Mouse (Mus musculus): ENCODE results near the gene Psmb6. TPM values are rescaled to one million over a fixed set of nuclear protein-coding genes. Genes with fewer than 3 reads are reported as not detected.
A peak's percentile ranks its signal among the peaks of the same experiment; 100 is the strongest.
"Not testable (repeated sequence)": the region's sequence is repeated elsewhere in the genome, so short reads cannot be mapped to it uniquely, and the experiment has no call there.

Psmb6 gene
- polyA plus RNA-seq, 1 experiment from 2014 or later = 737 TPM

DNA sequence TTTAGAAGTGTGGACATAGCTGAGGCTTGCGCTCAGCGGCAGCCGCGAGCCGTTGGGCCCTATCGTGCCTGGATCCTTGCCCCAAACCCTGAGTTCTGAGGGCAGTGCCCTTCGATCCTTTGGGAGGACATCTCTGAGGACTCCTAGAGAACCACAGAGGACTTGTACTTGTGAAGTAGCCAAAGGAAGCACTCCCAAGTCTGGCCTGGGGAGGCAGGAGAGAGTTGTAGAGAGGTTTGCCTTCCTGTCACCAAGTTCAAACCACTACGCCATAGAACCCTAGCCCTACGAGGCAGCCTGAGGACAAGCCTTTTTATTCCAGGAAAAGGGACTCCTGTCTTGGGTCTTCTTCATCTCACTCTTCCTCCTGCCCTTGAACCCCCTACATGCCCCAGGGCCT lies 32.4 kb downstream of the Psmb6 start:
- ATAC-seq = no peak
- WGBS = 86% methylated on average over 9 of the region's 9 CpGs

DNA sequence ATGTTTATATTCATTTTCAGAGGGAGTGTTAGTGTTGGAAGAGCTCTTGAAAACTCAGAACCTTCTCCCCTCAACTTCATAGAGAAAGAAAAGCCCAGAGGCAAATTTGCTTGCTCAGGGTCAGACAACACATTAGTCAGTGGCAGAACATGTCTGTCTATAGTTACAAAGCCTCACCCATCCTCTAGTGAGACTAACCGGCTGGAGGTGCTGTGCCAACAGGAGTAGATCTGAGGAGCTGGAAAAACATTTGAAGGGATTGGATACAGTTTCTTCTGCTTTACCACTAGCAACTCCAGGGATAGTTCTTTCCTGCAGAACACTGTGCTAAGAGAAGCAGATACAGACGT lies 36.7 kb downstream of the Psmb6 start:
- no peak for ATAC-seq
- 2% methylated on average over 2 of the region's 2 CpGs for WGBS
- H3K27ac ChIP-seq (ENCODE audit: low read length) = peak overlapping the region; percentile 83
- H3K36me3 ChIP-seq (ENCODE audit: control insufficient read depth, insufficient read depth, low read length) = no peaks in the 10 kb centered on the region
- peak overlapping the region; percentile 90 for H3K4me2 ChIP-seq (ENCODE audit: low read length)
- peak overlapping the region; percentile 87 for H3K9ac ChIP-seq (ENCODE audit: low read depth, low read length)
- peaks cover 30% of the 10 kb centered on the region for H3K4me1 ChIP-seq (ENCODE audit: control insufficient read depth, insufficient read depth, low read length)
- no peaks in the 10 kb centered on the region for H3K27me3 ChIP-seq (ENCODE audit: control insufficient read depth, insufficient read depth, low read depth, low read length)
- peak overlapping the region; percentile 89 for H3K4me3 ChIP-seq (ENCODE audit: low read depth, low read length)
- H3K9me3 ChIP-seq (replicated peaks; ENCODE audit: control insufficient read depth, low read length, poor library complexity, severe bottlenecking) = no peaks in the 10 kb centered on the region

More for the DNA sequence above, 32.4 kb downstream of the Psmb6 start:
- no peaks in the 10 kb centered on the region for H3K9me3 ChIP-seq (replicated peaks; ENCODE audit: control insufficient read depth, low read length, poor library complexity, severe bottlenecking)
- H3K9ac ChIP-seq (ENCODE audit: low read depth, low read length) = no peak overlapping the region
- no peak overlapping the region for H3K4me2 ChIP-seq (ENCODE audit: low read length)
- peaks cover 5% of the 10 kb centered on the region for H3K4me1 ChIP-seq (ENCODE audit: control insufficient read depth, insufficient read depth, low read length)
- no peak overlapping the region for H3K4me3 ChIP-seq (ENCODE audit: low read depth, low read length)
- no peaks in the 10 kb centered on the region for H3K36me3 ChIP-seq (ENCODE audit: control insufficient read depth, insufficient read depth, low read length)
- no peak overlapping the region for H3K27ac ChIP-seq (ENCODE audit: low read length)
- H3K27me3 ChIP-seq (ENCODE audit: control insufficient read depth, insufficient read depth, low read depth, low read length) = no peaks in the 10 kb centered on the region

GRCm38 (mm10) chr11:70562287-70562994 lies 37.3 kb downstream of the Psmb6 start, which contains the start of gene Mink1:
Gene Mink1, plus strand, starts transcription at chr11:70562881.
- peak within 1 kb of the TSS; percentile 83 for H3K27ac ChIP-seq (ENCODE audit: low read length)
- no peaks in the 10 kb centered on the region for H3K27me3 ChIP-seq (ENCODE audit: control insufficient read depth, insufficient read depth, low read depth, low read length)
- peak within 1 kb of the TSS; percentile 90 for H3K4me2 ChIP-seq (ENCODE audit: low read length)
- ATAC-seq = peak; percentile 95
- peaks cover 31% of the 10 kb centered on the region for H3K4me1 ChIP-seq (ENCODE audit: control insufficient read depth, insufficient read depth, low read length)
- under 1% methylated on average over 52 of the region's 57 CpGs for WGBS
- H3K36me3 ChIP-seq (ENCODE audit: control insufficient read depth, insufficient read depth, low read length) = no peaks in the 10 kb centered on the region
- no peaks in the 10 kb centered on the region for H3K9me3 ChIP-seq (replicated peaks; ENCODE audit: control insufficient read depth, low read length, poor library complexity, severe bottlenecking)
- H3K9ac ChIP-seq (ENCODE audit: low read depth, low read length) = peak within 1 kb of the TSS; percentile 87
- peak within 1 kb of the TSS; percentile 89 for H3K4me3 ChIP-seq (ENCODE audit: low read depth, low read length)

DNA sequence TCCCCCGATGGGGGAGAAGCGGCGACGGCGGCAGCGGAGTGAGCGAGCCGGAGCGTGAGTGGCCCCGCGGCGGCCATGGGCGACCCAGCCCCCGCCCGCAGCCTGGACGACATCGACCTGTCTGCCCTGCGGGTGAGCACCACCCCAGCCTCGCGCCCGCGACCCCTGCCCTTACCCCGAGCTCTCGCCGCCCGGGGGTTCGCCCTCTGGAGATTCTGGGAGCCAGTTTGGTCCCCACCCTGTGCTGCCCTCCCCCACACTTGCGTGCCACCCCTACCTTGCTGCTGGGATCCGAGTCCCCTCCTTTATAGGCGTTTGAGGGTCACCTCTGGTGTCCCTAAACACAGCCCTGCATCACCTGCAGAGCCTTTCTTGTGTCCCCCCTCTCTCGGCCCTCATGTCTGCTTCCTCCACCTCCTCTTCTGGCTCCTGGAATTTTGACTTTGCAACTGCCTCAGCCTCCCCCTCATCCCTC lies 37.9 kb downstream of the Psmb6 start:
- H3K27ac ChIP-seq (ENCODE audit: low read length) = peak overlapping the region; percentile 83
- WGBS = under 1% methylated on average over 25 of the region's 31 CpGs
- peak overlapping the region; percentile 87 for H3K9ac ChIP-seq (ENCODE audit: low read depth, low read length)
- H3K4me3 ChIP-seq (ENCODE audit: low read depth, low read length) = peak overlapping the region; percentile 89
- H3K9me3 ChIP-seq (replicated peaks; ENCODE audit: control insufficient read depth, low read length, poor library complexity, severe bottlenecking) = no peaks in the 10 kb centered on the region
- H3K36me3 ChIP-seq (ENCODE audit: control insufficient read depth, insufficient read depth, low read length) = no peaks in the 10 kb centered on the region
- no peaks in the 10 kb centered on the region for H3K27me3 ChIP-seq (ENCODE audit: control insufficient read depth, insufficient read depth, low read depth, low read length)
- H3K4me1 ChIP-seq (ENCODE audit: control insufficient read depth, insufficient read depth, low read length) = peaks cover 31% of the 10 kb centered on the region
- peak overlapping the region; percentile 90 for H3K4me2 ChIP-seq (ENCODE audit: low read length)
- peak; percentile 36 for ATAC-seq

- 3% methylated on average over 25 of the region's 25 CpGs for WGBS
- Histone ChIP-seq H3K4me1 (ENCODE audit: control insufficient read depth, insufficient read depth, low read length) (peaks cover 31% of the 10 kb centered on the region), H3K27ac (ENCODE audit: low read length) (peak overlapping the region; percentile 83), H3K4me2 (ENCODE audit: low read length) (peak overlapping the region; percentile 90), H3K27me3 (ENCODE audit: control insufficient read depth, insufficient read depth, low read depth, low read length) (no peaks in the 10 kb centered on the region), H3K36me3 (ENCODE audit: control insufficient read depth, insufficient read depth, low read length) (no peaks in the 10 kb centered on the region), H3K9ac (ENCODE audit: low read depth, low read length) (peak overlapping the region; percentile 87), H3K9me3 (replicated peaks; ENCODE audit: control insufficient read depth, low read length, poor library complexity, severe bottlenecking) (no peaks in the 10 kb centered on the region), H3K4me3 (ENCODE audit: low read depth, low read length) (peak overlapping the region; percentile 89)
- ATAC-seq = peak; percentile 15; the same call in 1 of the 2 replicates
These were observed 38.5 kb downstream of the Psmb6 start for GRCm38 (mm10) chr11:70563470-70564275.

- no peak overlapping the region for H3K27ac ChIP-seq (ENCODE audit: low read length)
- H3K4me2 ChIP-seq (ENCODE audit: low read length) = peak overlapping the region; percentile 90
- H3K27me3 ChIP-seq (ENCODE audit: control insufficient read depth, insufficient read depth, low read depth, low read length) = no peaks in the 10 kb centered on the region
- H3K36me3 ChIP-seq (ENCODE audit: control insufficient read depth, insufficient read depth, low read length) = no peaks in the 10 kb centered on the region
- 49% methylated on average over 4 of the region's 4 CpGs for WGBS
- H3K9me3 ChIP-seq (replicated peaks; ENCODE audit: control insufficient read depth, low read length, poor library complexity, severe bottlenecking) = no peaks in the 10 kb centered on the region
- peaks cover 31% of the 10 kb centered on the region for H3K4me1 ChIP-seq (ENCODE audit: control insufficient read depth, insufficient read depth, low read length)
- peak overlapping the region; percentile 87 for H3K9ac ChIP-seq (ENCODE audit: low read depth, low read length)
- H3K4me3 ChIP-seq (ENCODE audit: low read depth, low read length) = peak overlapping the region; percentile 89
- no peak for ATAC-seq
These were observed 39.2 kb downstream of the Psmb6 start for GRCm38 (mm10) chr11:70564276-70564873.

- Histone ChIP-seq H3K9ac (ENCODE audit: low read depth, low read length) (no peak overlapping the region), H3K27me3 (ENCODE audit: control insufficient read depth, insufficient read depth, low read depth, low read length) (no peaks in the 10 kb centered on the region), H3K4me3 (ENCODE audit: low read depth, low read length) (no peak overlapping the region), H3K4me2 (ENCODE audit: low read length) (no peak overlapping the region), H3K27ac (ENCODE audit: low read length) (no peak overlapping the region), H3K9me3 (replicated peaks; ENCODE audit: control insufficient read depth, low read length, poor library complexity, severe bottlenecking) (no peaks in the 10 kb centered on the region), H3K36me3 (ENCODE audit: control insufficient read depth, insufficient read depth, low read length) (no peaks in the 10 kb centered on the region), H3K4me1 (ENCODE audit: control insufficient read depth, insufficient read depth, low read length) (peaks cover 30% of the 10 kb centered on the region)
- ATAC-seq = no peak
- 58% methylated on average over 7 of the region's 7 CpGs for WGBS
These were observed 41.4 kb downstream of the Psmb6 start for GRCm38 (mm10) chr11:70566586-70566985.

GRCm38 (mm10) chr11:70570614-70571013 lies 45.4 kb downstream of the Psmb6 start:
- not testable (repeated sequence) for H3K4me3 ChIP-seq (ENCODE audit: low read depth, low read length); H3K36me3 ChIP-seq (ENCODE audit: control insufficient read depth, insufficient read depth, low read length); H3K27ac ChIP-seq (ENCODE audit: low read length); H3K4me1 ChIP-seq (ENCODE audit: control insufficient read depth, insufficient read depth, low read length); H3K4me2 ChIP-seq (ENCODE audit: low read length); ATAC-seq; H3K9me3 ChIP-seq (replicated peaks; ENCODE audit: control insufficient read depth, low read length, poor library complexity, severe bottlenecking); H3K27me3 ChIP-seq (ENCODE audit: control insufficient read depth, insufficient read depth, low read depth, low read length); H3K9ac ChIP-seq (ENCODE audit: low read depth, low read length)
- 94% methylated on average over 1 of the region's 1 CpGs for WGBS

Measured in midbrain, embryonic 16.5 days (tissue).